Mouse (Mus musculus): ENCODE data around the gene Pik3r1.

Gene Pik3r1

DNA sequence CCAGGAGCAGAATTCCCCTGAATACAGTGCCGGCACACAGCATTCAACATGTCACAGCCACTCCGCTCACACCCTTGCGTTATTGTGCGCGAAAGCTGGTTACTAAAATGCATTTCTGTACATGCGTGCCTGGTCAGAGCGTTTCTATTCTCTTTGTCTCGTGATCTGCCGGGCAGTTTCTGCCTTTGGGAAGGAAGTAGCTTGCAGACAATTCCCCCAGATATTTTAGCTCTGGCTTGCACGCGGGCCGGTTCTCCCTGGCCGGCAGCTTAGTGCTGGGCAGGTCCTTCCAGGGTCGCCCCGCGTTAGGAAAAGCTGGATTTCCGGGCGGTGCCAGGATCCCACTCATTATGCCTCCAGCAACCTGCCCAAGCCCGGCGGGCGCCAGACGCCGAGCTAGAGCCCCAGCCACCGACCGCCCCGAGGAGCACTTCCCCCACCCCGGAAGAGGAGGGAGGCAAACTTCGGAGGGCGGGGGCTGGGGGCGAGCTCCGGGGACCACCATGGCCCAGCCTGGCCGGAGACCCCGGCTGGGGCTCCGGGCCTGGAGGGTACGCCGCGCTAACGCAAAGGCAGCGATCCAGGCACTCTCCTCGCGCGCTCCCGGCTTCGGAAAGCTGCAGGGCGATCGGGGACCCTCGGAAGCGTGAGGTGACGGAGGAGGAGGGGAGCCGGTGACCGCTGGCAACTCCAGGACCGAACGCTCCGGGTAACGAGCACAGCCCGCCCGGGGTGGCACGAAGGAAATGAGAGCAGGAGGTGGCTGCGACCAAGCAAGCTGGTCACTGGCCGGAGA is 806 bp downstream of the Pik3r1 start:
- DNase-seq (ENCODE audit: low spot score in 2 of 2) = peak in 1 of 2 experiments; percentile 65

GRCm38 (mm10) chr13:101766605-101767012 is 1.4 kb downstream of the Pik3r1 start:
- no peak for DNase-seq (ENCODE audit: low spot score in 2 of 2)

- no peak for DNase-seq (ENCODE audit: low spot score in 2 of 2)
These were observed 2.0 kb downstream of the Pik3r1 start for GRCm38 (mm10) chr13:101765976-101766375.

DNA sequence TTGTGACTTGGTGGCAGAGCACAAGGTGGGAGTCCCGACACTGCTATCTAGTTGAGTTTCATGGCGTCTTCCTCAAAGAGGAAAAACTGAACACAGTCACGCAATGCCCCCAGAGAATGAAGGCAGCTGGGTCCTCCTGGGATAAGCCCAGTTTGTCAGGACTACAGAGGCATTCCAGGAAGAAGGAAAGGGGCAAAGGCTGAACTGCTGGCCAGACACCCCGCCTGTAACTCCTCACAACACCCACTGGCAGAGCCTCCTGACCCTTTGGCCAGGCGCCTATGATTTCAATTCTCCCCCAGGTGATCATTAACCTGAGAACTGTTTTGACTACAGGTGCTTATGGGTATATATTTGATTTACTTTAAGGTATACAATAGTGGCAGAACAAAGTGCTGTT is 3.9 kb downstream of the Pik3r1 start:
- no peak for DNase-seq (ENCODE audit: low spot score in 2 of 2)

- DNase-seq (ENCODE audit: low spot score in 2 of 2) = no peak
These were observed 4.3 kb downstream of the Pik3r1 start for GRCm38 (mm10) chr13:101763676-101764075.

GRCm38 (mm10) chr13:101763149-101763548 is 4.9 kb downstream of the Pik3r1 start:
- DNase-seq (ENCODE audit: low spot score in 2 of 2) = no peak

- peak in 1 of 2 experiments; percentile 61 for DNase-seq (ENCODE audit: low spot score in 2 of 2)
These were observed 6.4 kb downstream of the Pik3r1 start for GRCm38 (mm10) chr13:101761617-101762016.

GRCm38 (mm10) chr13:101760953-101761352 is 7.1 kb downstream of the Pik3r1 start:
- peak in 1 of 2 experiments; percentile 38 for DNase-seq (ENCODE audit: low spot score in 2 of 2)

- peak in 1 of 2 experiments; percentile 55 for DNase-seq (ENCODE audit: low spot score in 2 of 2)
These were observed 7.9 kb downstream of the Pik3r1 start for GRCm38 (mm10) chr13:101760001-101760687.

DNA sequence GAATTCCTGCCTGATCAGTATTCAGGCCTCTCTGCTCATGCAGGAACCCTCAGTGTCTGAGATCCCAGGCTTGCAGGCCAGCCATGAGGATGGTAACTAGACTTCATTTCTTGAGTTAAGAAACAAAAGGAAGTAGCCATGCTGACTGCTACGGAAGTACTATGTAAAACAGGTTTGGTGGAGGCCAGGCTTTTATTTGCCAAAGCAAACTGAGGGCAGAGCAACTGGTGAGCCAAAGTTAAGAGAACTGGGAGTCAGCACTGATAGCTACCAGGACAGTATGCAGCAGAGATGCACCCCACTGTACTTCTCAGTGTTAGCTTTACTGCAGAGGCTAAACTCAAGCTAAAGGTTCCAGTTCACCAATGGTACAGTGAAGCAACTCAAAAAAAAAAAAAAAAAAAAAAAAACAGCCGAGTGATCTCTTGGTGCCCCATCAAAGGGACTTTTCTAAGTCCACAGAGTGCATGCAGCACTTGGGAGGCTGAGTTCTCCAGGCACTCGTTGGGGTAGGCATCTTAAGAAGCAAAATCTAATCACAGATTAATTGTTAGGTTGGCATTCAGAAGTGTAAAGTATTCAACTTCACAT is 8.6 kb downstream of the Pik3r1 start:
- no peak for DNase-seq (ENCODE audit: low spot score in 2 of 2)

GRCm38 (mm10) chr13:101757801-101758422 is 10.1 kb downstream of the Pik3r1 start:
- peak; percentile 48 to 69 for DNase-seq (ENCODE audit: low spot score in 2 of 2)

DNA sequence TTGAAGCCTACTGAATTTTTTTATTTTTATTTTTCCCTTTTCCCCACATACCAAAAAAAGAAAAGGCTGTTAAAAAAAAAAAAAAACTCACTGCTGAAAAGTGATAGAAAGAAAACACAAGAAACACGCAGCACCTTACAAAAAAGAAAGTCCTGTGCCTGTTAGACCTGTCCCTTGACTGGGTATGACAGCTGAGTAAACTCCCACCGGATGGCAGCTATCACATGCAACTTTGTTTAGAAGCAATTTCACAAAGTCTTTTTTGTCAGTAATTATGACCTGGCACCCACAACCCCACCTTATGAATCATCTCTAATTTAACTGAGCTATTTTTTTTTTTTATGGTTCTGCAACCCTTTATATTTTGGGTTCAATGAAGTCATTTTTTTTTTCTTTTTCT is 12.8 kb downstream of the Pik3r1 start:
- DNase-seq (ENCODE audit: low spot score in 2 of 2) = no peak

- DNase-seq (ENCODE audit: low spot score in 2 of 2) = peak in 1 of 2 experiments; percentile 51
These were observed 14.4 kb downstream of the Pik3r1 start for GRCm38 (mm10) chr13:101753639-101754038.

DNA sequence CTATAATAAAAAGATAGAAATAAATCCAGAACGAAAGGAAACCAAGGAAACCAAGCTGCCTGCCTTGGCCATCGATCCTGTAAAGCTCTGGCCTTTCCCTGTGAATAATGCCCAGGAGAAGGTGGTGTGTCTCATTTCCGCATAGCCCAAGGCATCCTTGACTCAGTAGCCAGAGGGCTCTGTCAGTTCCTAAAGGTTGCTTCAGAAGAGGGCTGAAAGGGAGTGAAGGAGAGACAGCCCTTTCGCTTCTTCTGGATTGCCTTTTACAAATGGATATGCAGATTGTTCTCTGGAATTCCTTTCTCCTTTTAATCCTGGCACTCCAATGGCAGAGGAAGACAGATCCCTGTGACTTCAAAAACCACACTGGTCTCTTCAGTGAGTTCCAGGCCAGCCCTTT is 16.2 kb downstream of the Pik3r1 start:
- DNase-seq (ENCODE audit: low spot score in 2 of 2) = no peak

- no peak for DNase-seq (ENCODE audit: low spot score in 2 of 2)
These were observed 21.9 kb downstream of the Pik3r1 start for GRCm38 (mm10) chr13:101746012-101746595.

GRCm38 (mm10) chr13:101744943-101745342 is 23.1 kb downstream of the Pik3r1 start:
- DNase-seq (ENCODE audit: low spot score in 2 of 2) = no peak

- DNase-seq (ENCODE audit: low spot score in 2 of 2) = no peak
These were observed 24.0 kb downstream of the Pik3r1 start for GRCm38 (mm10) chr13:101744053-101744452.

DNA sequence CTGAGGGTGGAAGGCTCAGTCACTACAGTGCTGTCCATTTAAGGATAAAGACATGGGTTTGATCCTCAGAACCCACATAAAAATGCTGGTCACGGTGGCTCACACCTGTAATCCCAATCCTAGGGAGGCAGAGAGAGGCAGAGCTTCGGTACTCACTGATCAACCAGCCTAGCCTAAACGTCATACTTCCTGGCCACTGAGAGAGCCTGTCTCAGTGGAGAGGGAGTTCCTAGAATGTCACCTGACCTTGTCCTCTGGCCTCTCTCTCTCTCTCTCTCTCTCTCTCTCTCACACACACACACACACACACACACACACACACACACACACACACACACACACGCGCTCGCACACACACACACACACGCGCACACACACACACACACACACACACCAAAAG is 24.8 kb downstream of the Pik3r1 start:
- DNase-seq (ENCODE audit: low spot score in 2 of 2) = no peak

GRCm38 (mm10) chr13:101742596-101742995 is 25.4 kb downstream of the Pik3r1 start:
- no peak for DNase-seq (ENCODE audit: low spot score in 2 of 2)

DNA sequence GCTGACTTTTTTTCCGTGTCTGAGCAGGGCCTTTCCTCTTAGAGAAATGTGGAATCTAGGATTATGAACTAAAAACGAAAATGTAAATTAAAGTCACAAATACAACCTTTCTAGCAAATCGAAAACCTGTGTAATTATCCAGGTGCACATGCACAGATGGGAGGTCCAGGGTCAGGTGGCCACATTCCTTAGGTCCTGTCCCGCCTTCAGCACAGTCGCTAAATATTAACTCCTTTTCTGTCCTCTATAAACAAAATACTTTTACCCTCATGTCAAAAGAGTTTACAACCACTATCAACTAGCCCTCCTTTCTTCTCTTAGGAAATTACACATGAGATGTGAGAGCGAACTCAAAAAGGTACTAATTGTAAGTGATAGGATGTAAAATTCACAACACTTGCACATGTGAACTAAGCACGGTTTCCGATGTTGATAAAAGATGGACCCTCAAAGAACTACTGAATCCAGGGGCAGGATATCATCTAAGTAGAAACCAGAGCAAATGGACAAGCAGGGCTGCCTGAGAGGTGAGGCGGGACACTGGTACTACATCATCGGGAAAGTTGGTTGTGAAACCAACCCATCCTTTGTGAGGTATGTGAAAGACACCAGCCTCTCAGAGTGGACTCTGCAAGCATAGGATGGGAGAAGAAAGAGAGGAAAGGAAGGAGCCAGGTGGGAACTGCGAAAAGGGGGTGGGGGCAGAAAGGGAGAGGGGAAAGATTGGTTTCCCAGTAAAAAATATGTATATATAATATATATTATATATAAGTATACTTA is 26.3 kb downstream of the Pik3r1 start:
- no peak for DNase-seq (ENCODE audit: low spot score in 2 of 2)

All from heart, adult 9 months (tissue).